Mouse (Mus musculus): ENCODE data around the gene Rgs6.

- TF ChIP-seq POLR2A (IDR thresholded peaks at IDR 0.05; ENCODE audit: extremely low read depth, insufficient read depth, low read length) (no peak), CTCF (IDR thresholded peaks at IDR 0.05; ENCODE audit: low read depth, low read length) (no peak)
Measured at GRCm38 (mm10) chr12:83047710-83048109, 459.6 kb downstream of the Rgs6 start.
